ENCODE assay signal across 7 mouse cellular contexts in genomic region chr2:31255952-31256938, GRCm38 (mm10). TPM values are rescaled to one million over a fixed set of nuclear protein-coding genes. Genes with fewer than 3 reads are reported as not detected.
DNase-seq lines count a peak whose midpoint lies in the region; TF ChIP-seq lines count a peak whose summit lies in the region.

No protein-coding gene starts in this region.

- 26% methylated on average over 21 of the region's 21 CpGs for WGBS in midbrain, embryonic 10.5 days
- 28% methylated on average over 21 of the region's 21 CpGs for WGBS in small intestine, adult 2 months

- DNase-seq in R1 (ENCODE audit: low read depth, low spot score) = peak; percentile 90
- DNase-seq in cerebellum, postnatal 14 days = peak; percentile 70 to 78
- peak; percentile 78 for DNase-seq in gastrocnemius, postnatal 14 days
- peak; percentile 97 for DNase-seq in induced T-regulatory cell, adult 2 months (ENCODE audit: low read depth)
- peak; percentile 51 for DNase-seq in left cerebral cortex, postnatal 4 days
- peak; percentile 64 for DNase-seq in midbrain, embryonic 10.5 days (ENCODE audit: low spot score)

- TF ChIP-seq POLR2A in small intestine, adult 2 months (IDR thresholded peaks at IDR 0.05; ENCODE audit: low read depth, low read length) = no peak

- peak overlapping the region; percentile 63 for H3K27ac ChIP-seq in midbrain, embryonic 10.5 days (replicated peaks)
- H3K27ac ChIP-seq in small intestine, adult 2 months (ENCODE audit: insufficient read depth, low read depth, low read length) = peak overlapping the region; percentile 27; the same call in 1 of the 2 replicates

- TF ChIP-seq CTCF in small intestine, adult 2 months (IDR thresholded peaks at IDR 0.05; ENCODE audit: extremely low read depth, insufficient read length, insufficient replicate concordance, low read depth, low read length) = peak; percentile 53; the same call in 1 of the 2 replicates

- H3K9me3 ChIP-seq in midbrain, embryonic 10.5 days (replicated peaks) = no peaks in the 10 kb centered on the region; the same call in 1 of the 2 replicates

- H3K36me3 ChIP-seq in midbrain, embryonic 10.5 days = peaks cover 10% of the 10 kb centered on the region; the same call in 1 of the 2 replicates
- no peaks in the 10 kb centered on the region for H3K36me3 ChIP-seq in small intestine, adult 2 months (ENCODE audit: control insufficient read depth, insufficient read depth, low read length)

- peaks cover 59% of the 10 kb centered on the region for H3K4me1 ChIP-seq in midbrain, embryonic 10.5 days
- H3K4me1 ChIP-seq in small intestine, adult 2 months (ENCODE audit: control insufficient read depth, insufficient read depth, insufficient read length, low read length) = peaks cover 11% of the 10 kb centered on the region

- no peaks in the 10 kb centered on the region for H3K27me3 ChIP-seq in midbrain, embryonic 10.5 days (ENCODE audit: low read depth, poor library complexity, severe bottlenecking)
- no peaks in the 10 kb centered on the region for H3K27me3 ChIP-seq in small intestine, adult 2 months (ENCODE audit: control insufficient read depth, insufficient read depth, low read length)

- peak overlapping the region; percentile 3; the same call in 1 of the 2 replicates for H3K4me3 ChIP-seq in midbrain, embryonic 10.5 days
- no peak overlapping the region for H3K4me3 ChIP-seq in small intestine, adult 2 months (ENCODE audit: low read depth, low read length)

- intact Hi-C loops in gastrocnemius, postnatal 14 days (cut with DNase I; ENCODE audit: low total_unique reads) = no loop called here
- intact Hi-C loops in left cerebral cortex, postnatal 4 days (cut with DNase I) = no loop called here

RNA-seq across cellular contexts. Expression of gene Ncs1, which starts 10.6 kb away (rescaled TPM):
- total RNA-seq in gastrocnemius, postnatal 14 days (2021) = 10 to 100 TPM in 1 of 2 experiments, 1 to 10 TPM in 1; 6.1 to 12.0 TPM
- total RNA-seq in left cerebral cortex, postnatal 4 days (2021) = 100 to 1,000 TPM; 161 to 162 TPM
- 48.6 and 66.5 TPM in 2 replicates for polyA plus RNA-seq in midbrain, embryonic 10.5 days (2016; fragmentation: Nextera tagmentation; extraction: Ambion mirVana)
- 0.75 and 0.95 TPM in 2 replicates for polyA plus RNA-seq in small intestine, adult 2 months (2012; rRNA removed)

RNA-seq across cellular contexts. Expression of gene Hmcn2, which starts 58.0 kb away (rescaled TPM):
- total RNA-seq in gastrocnemius, postnatal 14 days (2021) = 10 to 100 TPM; 44.0 to 45.2 TPM
- under 1 TPM; 0.42 to 0.72 TPM for total RNA-seq in left cerebral cortex, postnatal 4 days (2021)
- polyA plus RNA-seq in midbrain, embryonic 10.5 days (2016; fragmentation: Nextera tagmentation; extraction: Ambion mirVana) = 0.06 TPM in 1 of 2 replicates, not detected in the other
- polyA plus RNA-seq in small intestine, adult 2 months (2012; rRNA removed) = 87.3 and 147 TPM in 2 replicates

Comparison
In these comparisons a context has a peak if more than half of its experiments do, and no peak if none do; other contexts are left out.
1. RNA of gene Ncs1, which starts 10.6 kb away (total RNA-seq): 161 to 162 TPM in left cerebral cortex, postnatal 4 days; 6.1 to 12.0 TPM in gastrocnemius, postnatal 14 days; every median in the first group is over 10 times any median in the second.
2. RNA of gene Hmcn2, which starts 58.0 kb away (total RNA-seq): 44.0 to 45.2 TPM in gastrocnemius, postnatal 14 days; 0.42 to 0.72 TPM in left cerebral cortex, postnatal 4 days; every median in the first group is over 10 times any median in the second.
3. Peak in every context shown above with its lines, with median percentiles within 50 percentile points of each other: DNase-seq.